Mouse (Mus musculus): Measurements from ENCODE around the gene Ptpre.

GRCm38 (mm10) chr7:135649306-135649705 is 112.0 kb downstream of the Ptpre start:
- TF ChIP-seq CTCF (conservative IDR thresholded peaks at IDR 0.05; ENCODE audit: low read length) = no peak
- no peak for TF ChIP-seq NANOG (IDR thresholded peaks at IDR 0.05; ENCODE audit: borderline replicate concordance, low read length)

Measured in E14TG2a.4 (cell line).